Mouse (Mus musculus) G1E (cell line): ENCODE results near the gene Lactbl1. TPM values are rescaled to one million over a fixed set of nuclear protein-coding genes. Genes with fewer than 3 reads are reported as not detected.

Source experiments
- ATAC-seq: 2 replicates; pipeline ENCODE4 v1.8.0; 2016; ENCODE audit warnings: mild to moderate bottlenecking; ENCODE audit not compliant: insufficient number of reproducible peaks, poor library complexity, low FRiP score, severe bottlenecking; ENCODE audit errors: extremely low read depth
- DNase-seq: peaks from one replicate; pipeline ENCODE4 v3.0.0; 2012; ENCODE audit warnings: low spot score
- H3K27me3 ChIP-seq: 2 replicates; pipeline ENCODE4 v1.6.1; 2012; ENCODE audit warnings: mild to moderate bottlenecking, low read length, inconsistent platforms; ENCODE audit not compliant: insufficient read depth
- H3K36me3 ChIP-seq: replicated peaks from 2 replicates; pipeline ENCODE3; 2012; ENCODE audit warnings: mild to moderate bottlenecking, inconsistent platforms
- H3K4me1 ChIP-seq: 2 replicates; pipeline ENCODE4 v1.6.1; 2012; ENCODE audit warnings: low read depth, low read length, inconsistent platforms, mixed read lengths; ENCODE audit not compliant: insufficient read depth
- H3K4me3 ChIP-seq: 2 replicates; pipeline ENCODE4 v1.5.1; 2012; ENCODE audit warnings: low read depth, mild to moderate bottlenecking, inconsistent platforms, low read length, moderate library complexity, mixed read lengths
- H3K9me3 ChIP-seq: replicated peaks from 2 replicates; pipeline ENCODE4 v1.6.1; 2012; ENCODE audit warnings: inconsistent platforms
- CTCF ChIP-seq: IDR thresholded peaks from 2 replicates; pipeline ENCODE4 v1.5.1; 2012; ENCODE audit warnings: low read depth, low read length, inconsistent platforms, mixed read lengths
- GATA1 ChIP-seq: IDR thresholded peaks from 2 replicates; pipeline ENCODE4 v1.6.1; 2012; ENCODE audit warnings: borderline replicate concordance, low read length, inconsistent platforms, mixed read lengths
- GATA2 ChIP-seq: IDR thresholded peaks from 2 replicates; pipeline ENCODE4 v1.6.1; 2012; ENCODE audit warnings: low read depth, low read length, inconsistent platforms, borderline replicate concordance
- POLR2AphosphoS5 ChIP-seq: IDR thresholded peaks from 2 replicates; pipeline ENCODE4 v1.6.1; 2012; ENCODE audit warnings: low read depth, low read length, inconsistent platforms; ENCODE audit not compliant: insufficient replicate concordance
- TAL1 ChIP-seq: conservative IDR thresholded peaks from 2 replicates; pipeline ENCODE4 v1.6.1; 2012; ENCODE audit warnings: low read depth, low read length, inconsistent platforms, mixed read lengths
- polyA plus RNA-seq: library from polyadenylated mRNA; stranded (reverse); fragments of >175 nt; gene quantifications from 2 replicates; pipeline ENCODE4 v1.2.3, GENCODE M21; 2012
- total RNA-seq, 2 experiments: library from RNA; stranded (forward) in 1 of 2; stranded (reverse) in 1 of 2; fragments of 200-1000 nt in 1 of 2; fragments of >200 nt in 1 of 2; fragmentation: Nextera tagmentation in 1 of 2; gene quantifications; 2 replicates each; pipeline ENCODE4 v1.2.3; 2014 to 2017

Lactbl1 gene
- total and polyA plus RNA-seq, 3 experiments = 0.02 TPM; not detected in 2

- peaks cover 7% of the 10 kb centered on the region; the same call in 1 of the 2 replicates for H3K4me1 ChIP-seq
- ATAC-seq = no peak
- H3K4me3 ChIP-seq = no peak overlapping the region
- TF ChIP-seq CTCF = no peak
- no peak for TF ChIP-seq POLR2AphosphoS5
- TF ChIP-seq GATA1 = no peak
- no peak for TF ChIP-seq GATA2
- no peak for TF ChIP-seq TAL1
- DNase-seq = no peak
- peaks cover 3% of the 10 kb centered on the region for H3K27me3 ChIP-seq
- no peaks in the 10 kb centered on the region for H3K9me3 ChIP-seq
- H3K36me3 ChIP-seq = no peaks in the 10 kb centered on the region
These were observed 50.1 kb downstream of the Lactbl1 start for GRCm38 (mm10) chr4:136672335-136673090.

GRCm38 (mm10) chr4:136675439-136675838 is 53.0 kb downstream of the Lactbl1 start:
- TF ChIP-seq GATA1 (no peak), CTCF (no peak), GATA2 (no peak), POLR2AphosphoS5 (no peak), TAL1 (no peak)
- H3K36me3 ChIP-seq = no peaks in the 10 kb centered on the region
- peaks cover 7% of the 10 kb centered on the region; the same call in 1 of the 2 replicates for H3K4me1 ChIP-seq
- DNase-seq (no peak), ATAC-seq (no peak)
- H3K4me3 ChIP-seq = no peak overlapping the region
- H3K9me3 ChIP-seq = no peaks in the 10 kb centered on the region
- peaks cover 11% of the 10 kb centered on the region for H3K27me3 ChIP-seq

GRCm38 (mm10) chr4:136678480-136678879 is 56.1 kb downstream of the Lactbl1 start:
- Histone ChIP-seq H3K4me3 (no peak overlapping the region), H3K36me3 (no peaks in the 10 kb centered on the region), H3K4me1 (peaks cover 3% of the 10 kb centered on the region; the same call in 1 of the 2 replicates), H3K27me3 (peaks cover 19% of the 10 kb centered on the region), H3K9me3 (no peaks in the 10 kb centered on the region)
- no peak for ATAC-seq
- TF ChIP-seq GATA2 (no peak), CTCF (peak; percentile 98)
- peak; percentile 56 for DNase-seq

- TF ChIP-seq POLR2AphosphoS5 (no peak), CTCF (no peak), TAL1 (no peak), GATA2 (no peak), GATA1 (no peak)
- ATAC-seq = no peak
These were observed 56.8 kb downstream of the Lactbl1 start for GRCm38 (mm10) chr4:136679221-136679620.

GRCm38 (mm10) chr4:136680641-136681040 is 58.2 kb downstream of the Lactbl1 start:
- no peak for TF ChIP-seq CTCF
- no peak for TF ChIP-seq GATA2
- no peak for TF ChIP-seq POLR2AphosphoS5
- no peak for TF ChIP-seq GATA1
- TF ChIP-seq TAL1 = no peak
- Histone ChIP-seq H3K4me1 (peaks cover 3% of the 10 kb centered on the region; the same call in 1 of the 2 replicates), H3K36me3 (no peaks in the 10 kb centered on the region), H3K4me3 (no peak overlapping the region), H3K9me3 (no peaks in the 10 kb centered on the region), H3K27me3 (peaks cover 21% of the 10 kb centered on the region)
- no peak for DNase-seq
- ATAC-seq = no peak

More at GRCm38 (mm10) chr4:136679221-136679620, 56.8 kb downstream of the Lactbl1 start:
- DNase-seq = no peak
- Histone ChIP-seq H3K4me1 (peaks cover 3% of the 10 kb centered on the region; the same call in 1 of the 2 replicates), H3K4me3 (no peak overlapping the region), H3K9me3 (no peaks in the 10 kb centered on the region), H3K36me3 (no peaks in the 10 kb centered on the region), H3K27me3 (peaks cover 19% of the 10 kb centered on the region)

GRCm38 (mm10) chr4:136684485-136684884 is 62.1 kb downstream of the Lactbl1 start:
- Histone ChIP-seq H3K36me3 (no peaks in the 10 kb centered on the region), H3K4me3 (no peak overlapping the region), H3K9me3 (no peaks in the 10 kb centered on the region), H3K4me1 (peaks cover 5% of the 10 kb centered on the region; the same call in 1 of the 2 replicates), H3K27me3 (peaks cover 21% of the 10 kb centered on the region)
- no peak for DNase-seq
- ATAC-seq = no peak
- TF ChIP-seq CTCF (no peak), GATA1 (no peak), POLR2AphosphoS5 (no peak), GATA2 (no peak), TAL1 (no peak)

GRCm38 (mm10) chr4:136685431-136685869 is 63.0 kb downstream of the Lactbl1 start:
- peaks cover 5% of the 10 kb centered on the region; the same call in 1 of the 2 replicates for H3K4me1 ChIP-seq
- peaks cover 18% of the 10 kb centered on the region for H3K27me3 ChIP-seq
- ATAC-seq = no peak

More at GRCm38 (mm10) chr4:136685431-136685869, 63.0 kb downstream of the Lactbl1 start:
- TF ChIP-seq CTCF (no peak), POLR2AphosphoS5 (no peak), GATA2 (no peak), GATA1 (no peak), TAL1 (no peak)
- H3K9me3 ChIP-seq = no peaks in the 10 kb centered on the region
- no peaks in the 10 kb centered on the region for H3K36me3 ChIP-seq
- no peak for DNase-seq
- no peak overlapping the region for H3K4me3 ChIP-seq
